Mouse (Mus musculus): ENCODE results near the gene Tsku. TPM values are rescaled to one million over a fixed set of nuclear protein-coding genes. Genes with fewer than 3 reads are reported as not detected.

The Tsku gene
- polyA plus RNA-seq, 1 experiment from 2014 or later, result 9.1 TPM

- no peak overlapping the region for H3K4me3 ChIP-seq
- no peaks in the 10 kb centered on the region for H3K9me3 ChIP-seq
- H3K9ac ChIP-seq (replicated peaks), result no peak overlapping the region
- ATAC-seq (ENCODE audit: low FRiP score, low read depth), result no peak
- H3K27me3 ChIP-seq, result no peaks in the 10 kb centered on the region
- H3K4me1 ChIP-seq, result no peaks in the 10 kb centered on the region
- H3K4me2 ChIP-seq (replicated peaks), result no peak overlapping the region
- no peak overlapping the region for H3K27ac ChIP-seq (replicated peaks)
- H3K36me3 ChIP-seq, result no peaks in the 10 kb centered on the region
- WGBS, result 90% methylated on average over 4 of the region's 4 CpGs
Observed at GRCm38 (mm10) chr7:98383337-98383736, 22.2 kb upstream of the Tsku start.

GRCm38 (mm10) chr7:98382784-98383183, 21.7 kb upstream of the Tsku start:
- Histone ChIP-seq H3K9me3 (no peaks in the 10 kb centered on the region), H3K36me3 (no peaks in the 10 kb centered on the region), H3K27ac (replicated peaks) (no peak overlapping the region), H3K4me1 (no peaks in the 10 kb centered on the region), H3K4me3 (no peak overlapping the region), H3K9ac (replicated peaks) (no peak overlapping the region), H3K4me2 (replicated peaks) (no peak overlapping the region), H3K27me3 (no peaks in the 10 kb centered on the region)
- no peak for ATAC-seq (ENCODE audit: low FRiP score, low read depth)
- 90% methylated on average over 6 of the region's 6 CpGs for WGBS

GRCm38 (mm10) chr7:98380224-98380925, 19.2 kb upstream of the Tsku start:
- H3K36me3 ChIP-seq, result no peaks in the 10 kb centered on the region
- no peak overlapping the region for H3K27ac ChIP-seq (replicated peaks)
- H3K9ac ChIP-seq (replicated peaks), result no peak overlapping the region
- WGBS, result 77% methylated on average over 6 of the region's 6 CpGs
- no peak overlapping the region for H3K4me2 ChIP-seq (replicated peaks)
- H3K9me3 ChIP-seq, result no peaks in the 10 kb centered on the region
- no peaks in the 10 kb centered on the region for H3K27me3 ChIP-seq
- no peak for ATAC-seq (ENCODE audit: low FRiP score, low read depth)
- H3K4me3 ChIP-seq, result no peak overlapping the region
- no peaks in the 10 kb centered on the region for H3K4me1 ChIP-seq

GRCm38 (mm10) chr7:98379232-98379631, 18.1 kb upstream of the Tsku start:
- Histone ChIP-seq H3K27me3 (no peaks in the 10 kb centered on the region), H3K9ac (replicated peaks) (no peak overlapping the region), H3K36me3 (no peaks in the 10 kb centered on the region), H3K9me3 (no peaks in the 10 kb centered on the region), H3K4me2 (replicated peaks) (no peak overlapping the region), H3K4me3 (no peak overlapping the region), H3K4me1 (no peaks in the 10 kb centered on the region), H3K27ac (replicated peaks) (no peak overlapping the region)
- ATAC-seq (ENCODE audit: low FRiP score, low read depth), result no peak
- WGBS, result 94% methylated on average over 4 of the region's 4 CpGs

- Histone ChIP-seq H3K9ac (replicated peaks) (no peak overlapping the region), H3K4me2 (replicated peaks) (no peak overlapping the region), H3K4me3 (no peak overlapping the region), H3K4me1 (no peaks in the 10 kb centered on the region), H3K27ac (replicated peaks) (no peak overlapping the region), H3K27me3 (no peaks in the 10 kb centered on the region), H3K9me3 (no peaks in the 10 kb centered on the region), H3K36me3 (no peaks in the 10 kb centered on the region)
- WGBS, result 65% methylated on average over 5 of the region's 5 CpGs
- no peak for ATAC-seq (ENCODE audit: low FRiP score, low read depth)
Observed at GRCm38 (mm10) chr7:98377257-98377656, 16.1 kb upstream of the Tsku start.

GRCm38 (mm10) chr7:98371161-98371560, 10.0 kb upstream of the Tsku start:
- H3K9me3 ChIP-seq, result no peaks in the 10 kb centered on the region
- no peak overlapping the region for H3K9ac ChIP-seq (replicated peaks)
- H3K4me3 ChIP-seq, result no peak overlapping the region
- H3K27me3 ChIP-seq, result no peaks in the 10 kb centered on the region
- H3K4me2 ChIP-seq (replicated peaks), result no peak overlapping the region
- no peaks in the 10 kb centered on the region for H3K36me3 ChIP-seq
- ATAC-seq (ENCODE audit: low FRiP score, low read depth), result no peak
- no peak overlapping the region for H3K27ac ChIP-seq (replicated peaks)
- peaks cover 3% of the 10 kb centered on the region; the same call in 1 of the 2 replicates for H3K4me1 ChIP-seq
- WGBS, result 38% methylated on average over 4 of the region's 4 CpGs

- no peak for ATAC-seq (ENCODE audit: low FRiP score, low read depth)
- 43% methylated on average over 10 of the region's 10 CpGs for WGBS
- no peaks in the 10 kb centered on the region for H3K27me3 ChIP-seq
- H3K27ac ChIP-seq (replicated peaks), result no peak overlapping the region
- H3K36me3 ChIP-seq, result no peaks in the 10 kb centered on the region
- H3K9me3 ChIP-seq, result no peaks in the 10 kb centered on the region
- H3K4me1 ChIP-seq, result peaks cover 3% of the 10 kb centered on the region; the same call in 1 of the 2 replicates
- no peak overlapping the region for H3K9ac ChIP-seq (replicated peaks)
- no peak overlapping the region for H3K4me2 ChIP-seq (replicated peaks)
- H3K4me3 ChIP-seq, result no peak overlapping the region
Observed at GRCm38 (mm10) chr7:98369762-98370369, 8.7 kb upstream of the Tsku start.

GRCm38 (mm10) chr7:98361662-98362061, 534 bp upstream of the Tsku start:
- Histone ChIP-seq H3K9me3 (no peaks in the 10 kb centered on the region), H3K4me2 (replicated peaks) (peak overlapping the region; percentile 97), H3K27ac (replicated peaks) (peak overlapping the region; percentile 46; the same call in 1 of the 2 replicates), H3K9ac (replicated peaks) (no peak overlapping the region), H3K4me1 (peaks cover 29% of the 10 kb centered on the region), H3K27me3 (peaks cover 10% of the 10 kb centered on the region; the same call in 1 of the 2 replicates), H3K36me3 (no peaks in the 10 kb centered on the region), H3K4me3 (peak overlapping the region; percentile 83)
- no peak for ATAC-seq (ENCODE audit: low FRiP score, low read depth)
- WGBS, result 50% methylated on average over 2 of the region's 2 CpGs

GRCm38 (mm10) chr7:98360621-98360990, 522 bp downstream of the Tsku start:
- Histone ChIP-seq H3K4me3 (peak overlapping the region; percentile 83), H3K27me3 (peaks cover 10% of the 10 kb centered on the region; the same call in 1 of the 2 replicates), H3K4me1 (peaks cover 40% of the 10 kb centered on the region), H3K9me3 (no peaks in the 10 kb centered on the region), H3K27ac (replicated peaks) (peak overlapping the region; percentile 77), H3K36me3 (no peaks in the 10 kb centered on the region), H3K9ac (replicated peaks) (peak overlapping the region; percentile 79), H3K4me2 (replicated peaks) (peak overlapping the region; percentile 97)
- whole genome bisulfite sequencing, result under 1% methylated on average over 20 of the region's 20 CpGs
- ATAC-seq (ENCODE audit: low FRiP score, low read depth), result peak; percentile 8

GRCm38 (mm10) chr7:98359951-98360620, 1.0 kb downstream of the Tsku start:
- peak; percentile 57 for ATAC-seq (ENCODE audit: low FRiP score, low read depth)
- no peaks in the 10 kb centered on the region for H3K36me3 ChIP-seq
- peak overlapping the region; percentile 83 for H3K4me3 ChIP-seq
- H3K4me2 ChIP-seq (replicated peaks), result peak overlapping the region; percentile 97
- no peaks in the 10 kb centered on the region for H3K9me3 ChIP-seq
- 0% methylated on average over 33 of the region's 33 CpGs for WGBS
- H3K9ac ChIP-seq (replicated peaks), result peak overlapping the region; percentile 79
- H3K4me1 ChIP-seq, result peaks cover 45% of the 10 kb centered on the region
- H3K27ac ChIP-seq (replicated peaks), result peak overlapping the region; percentile 77
- H3K27me3 ChIP-seq, result peaks cover 10% of the 10 kb centered on the region; the same call in 1 of the 2 replicates

- no peaks in the 10 kb centered on the region for H3K9me3 ChIP-seq
- H3K27me3 ChIP-seq, result peaks cover 10% of the 10 kb centered on the region; the same call in 1 of the 2 replicates
- peaks cover 59% of the 10 kb centered on the region for H3K4me1 ChIP-seq
- H3K36me3 ChIP-seq, result no peaks in the 10 kb centered on the region
- no peak overlapping the region for H3K4me3 ChIP-seq
- no peak overlapping the region for H3K4me2 ChIP-seq (replicated peaks)
- no peak overlapping the region for H3K9ac ChIP-seq (replicated peaks)
- no peak for ATAC-seq (ENCODE audit: low FRiP score, low read depth)
- H3K27ac ChIP-seq (replicated peaks), result no peak overlapping the region
- 60% methylated on average over 1 of the region's 1 CpGs for WGBS
Observed at GRCm38 (mm10) chr7:98358016-98358415, 3.1 kb downstream of the Tsku start.

GRCm38 (mm10) chr7:98357324-98357723, 3.8 kb downstream of the Tsku start:
- peaks cover 7% of the 10 kb centered on the region for H3K36me3 ChIP-seq
- no peak for ATAC-seq (ENCODE audit: low FRiP score, low read depth)
- H3K27me3 ChIP-seq, result peaks cover 10% of the 10 kb centered on the region; the same call in 1 of the 2 replicates
- no peak overlapping the region for H3K4me3 ChIP-seq
- H3K4me2 ChIP-seq (replicated peaks), result no peak overlapping the region
- H3K9ac ChIP-seq (replicated peaks), result no peak overlapping the region
- H3K9me3 ChIP-seq, result no peaks in the 10 kb centered on the region
- WGBS, result 89% methylated on average over 5 of the region's 5 CpGs
- H3K27ac ChIP-seq (replicated peaks), result no peak overlapping the region
- H3K4me1 ChIP-seq, result peaks cover 59% of the 10 kb centered on the region

Measured in midbrain, embryonic 12.5 days (tissue).